Mouse (Mus musculus) heart, postnatal 0 days (tissue): ENCODE data around the gene Zc3hav1l.

Experiments used
- CTCF ChIP-seq: IDR thresholded peaks from 2 replicates; pipeline ENCODE4 v1.5.1; 2016; ENCODE audit warnings: antibody characterized with exemption, control low read depth, low read depth
- EP300 ChIP-seq: IDR thresholded peaks from 2 replicates; pipeline ENCODE4 v1.6.1; 2016; ENCODE audit warnings: antibody characterized with exemption, low read depth

DNA sequence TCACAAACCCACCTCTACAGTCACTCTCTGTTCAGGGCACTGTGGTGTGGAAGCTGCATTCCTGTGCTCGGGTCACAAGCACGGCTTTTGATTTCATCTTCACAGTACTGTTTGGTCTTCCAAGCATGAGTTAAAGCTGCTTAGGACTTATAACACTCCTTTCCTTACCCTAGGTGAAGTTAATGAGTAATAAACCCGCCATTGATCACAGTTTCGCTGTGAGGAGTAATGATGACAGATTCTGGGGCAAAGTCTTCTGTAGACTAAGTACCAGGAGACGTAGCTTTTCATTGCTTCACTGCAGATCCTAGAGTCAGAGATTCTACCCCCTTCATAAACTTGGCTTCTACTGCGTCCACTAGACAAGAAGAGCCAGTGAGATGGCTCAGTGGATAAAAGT lies 36.2 kb upstream of the Zc3hav1l start:
- TF ChIP-seq CTCF (no peak), EP300 (no peak)
